Mouse (Mus musculus): Measurements from ENCODE around the gene Plagl1. TPM values are rescaled to one million over a fixed set of nuclear protein-coding genes. Genes with fewer than 3 reads are reported as not detected.

Gene Plagl1
- total and polyA plus RNA-seq, 3 experiments = 0.48 to 1.7 (median 0.87) TPM

GRCm38 (mm10) chr10:13180211-13180610 lies 119.9 kb downstream of the Plagl1 start:
- Histone ChIP-seq H3K9me3 (replicated peaks; ENCODE audit: low read length) (no peaks in the 10 kb centered on the region), H3K4me1 (ENCODE audit: control insufficient read depth in 1 of 2, insufficient read depth in 2 of 2) (peaks cover 7 to 20% of the 10 kb centered on the region in 2 experiments), H3K27ac (ENCODE audit: insufficient read depth, low read depth) (no peak overlapping the region), H3K36me3 (replicated peaks in 1 of 2; ENCODE audit: control insufficient read depth in 1 of 2, insufficient read depth in 1 of 2, low read length in 1 of 2) (peaks cover 63 to 90% of the 10 kb centered on the region in 2 experiments), H3K79me2 (replicated peaks; ENCODE audit: control insufficient read depth, extremely low read depth, insufficient read depth, poor library complexity, severe bottlenecking) (no peaks in the 10 kb centered on the region), H3K4me3 (replicated peaks in 1 of 3; ENCODE audit: low read depth in 2 of 3, low read length in 2 of 3, poor library complexity in 1 of 3) (no peak overlapping the region), H3K9ac (ENCODE audit: insufficient read depth, low read depth) (no peak overlapping the region), H3K4me2 (ENCODE audit: insufficient read depth, low read depth, poor library complexity, severe bottlenecking) (no peak overlapping the region), H3K27me3 (replicated peaks) (no peaks in the 10 kb centered on the region)
- DNase-seq (ENCODE audit: extremely low read depth) = no peak
- TF ChIP-seq SMC3 (IDR thresholded peaks at IDR 0.05; ENCODE audit: low read depth, low read length) = no peak
- no peak for TF ChIP-seq JUND (conservative IDR thresholded peaks at IDR 0.05; ENCODE audit: low read depth, low read length)
- TF ChIP-seq NELFE (IDR thresholded peaks at IDR 0.05; ENCODE audit: low read depth, low read length) = no peak
- TF ChIP-seq PAX5 (IDR thresholded peaks at IDR 0.05; ENCODE audit: low read length) = no peak
- TF ChIP-seq TBP (conservative IDR thresholded peaks at IDR 0.05; ENCODE audit: low read depth, low read length) = no peak
- no peak for TF ChIP-seq IRF4 (IDR thresholded peaks at IDR 0.05; ENCODE audit: low read depth, low read length)
- no peak for TF ChIP-seq USF2 (conservative IDR thresholded peaks at IDR 0.05; ENCODE audit: low read depth, low read length)
- no peak for TF ChIP-seq MYC (IDR thresholded peaks at IDR 0.05; ENCODE audit: low read depth, low read length)
- TF ChIP-seq RCOR1 (conservative IDR thresholded peaks at IDR 0.05; ENCODE audit: low read depth, low read length) = no peak
- no peak for TF ChIP-seq POLR2A (IDR thresholded peaks at IDR 0.05; ENCODE audit: low read depth, low read length)
- no peak for TF ChIP-seq TCF12 (IDR thresholded peaks at IDR 0.05; ENCODE audit: low read depth, low read length)
- TF ChIP-seq CHD2 (IDR thresholded peaks at IDR 0.05; ENCODE audit: low read length) = no peak
- no peak for TF ChIP-seq ZNF384 (IDR thresholded peaks at IDR 0.05; ENCODE audit: low read depth, low read length)
- TF ChIP-seq POLR2AphosphoS2 (IDR thresholded peaks at IDR 0.05; ENCODE audit: low read depth, low read length) = no peak
- TF ChIP-seq ETS1 (conservative IDR thresholded peaks at IDR 0.05; ENCODE audit: low read depth, low read length) = no peak
- TF ChIP-seq UBTF (IDR thresholded peaks at IDR 0.05; ENCODE audit: low read depth, low read length) = no peak
- TF ChIP-seq E2F4 (IDR thresholded peaks at IDR 0.05; ENCODE audit: insufficient replicate concordance, low read depth, low read length) = no peak
- TF ChIP-seq BHLHE40 (IDR thresholded peaks at IDR 0.05; ENCODE audit: low read depth, low read length) = no peak
- in situ Hi-C loops (cut with MboI; ENCODE audit: low pct_ligation_motif_present, low pct_unique_long_range_greater_than_20kb, low sequenced_read_pairs) = no loop called here
- dilution Hi-C loops (cut with MboI; ENCODE audit: extremely low pct_ligation_motif_present, extremely low pct_unique_long_range_greater_than_20kb, low sequenced_read_pairs) = no loop called here

Other genes starting within 250 kb of the Plagl1 start
- 0.42 and 1.1 TPM in 2 replicates for gene Utrn, start 191.1 kb upstream of the Plagl1 start, total RNA-seq (2012; rRNA removed)
- 0.46 and 0.67 TPM in 2 replicates for gene Utrn, start 191.1 kb upstream of the Plagl1 start, total RNA-seq (2014; rRNA removed)
- gene Utrn, start 191.1 kb upstream of the Plagl1 start, polyA plus RNA-seq (2012; ENCODE audit: insufficient read length, low read depth) = 0.30 and 0.31 TPM in 2 replicates
- gene Stx11, start 96.2 kb upstream of the Plagl1 start, total RNA-seq (2012; rRNA removed) = 33.7 and 49.8 TPM in 2 replicates
- 42.3 and 47.7 TPM in 2 replicates for gene Stx11, start 96.2 kb upstream of the Plagl1 start, total RNA-seq (2014; rRNA removed)
- gene Stx11, start 96.2 kb upstream of the Plagl1 start, polyA plus RNA-seq (2012; ENCODE audit: insufficient read length, low read depth) = 22.2 and 23.4 TPM in 2 replicates
- gene Sf3b5, start 55.2 kb upstream of the Plagl1 start, total RNA-seq (2012; rRNA removed) = 49.1 and 49.6 TPM in 2 replicates
- 41.8 and 51.3 TPM in 2 replicates for gene Sf3b5, start 55.2 kb upstream of the Plagl1 start, total RNA-seq (2014; rRNA removed)
- gene Sf3b5, start 55.2 kb upstream of the Plagl1 start, polyA plus RNA-seq (2012; ENCODE audit: insufficient read length, low read depth) = 36.6 and 41.9 TPM in 2 replicates
- not detected in 2 replicates for gene Zc2hc1b, start 117.5 kb downstream of the Plagl1 start, total RNA-seq (2012; rRNA removed)
- gene Zc2hc1b, start 117.5 kb downstream of the Plagl1 start, total RNA-seq (2014; rRNA removed) = not detected in 2 replicates
- not detected in 2 replicates for gene Zc2hc1b, start 117.5 kb downstream of the Plagl1 start, polyA plus RNA-seq (2012; ENCODE audit: insufficient read length, low read depth)
- gene Ltv1, start 132.7 kb downstream of the Plagl1 start, total RNA-seq (2012; rRNA removed) = 32.1 and 37.3 TPM in 2 replicates
- 60.1 and 66.0 TPM in 2 replicates for gene Ltv1, start 132.7 kb downstream of the Plagl1 start, total RNA-seq (2014; rRNA removed)
- 92.8 and 93.4 TPM in 2 replicates for gene Ltv1, start 132.7 kb downstream of the Plagl1 start, polyA plus RNA-seq (2012; ENCODE audit: insufficient read length, low read depth)

Data from CH12.LX (cell line).